ENCODE assay signal across 10 mouse cellular contexts in genomic region chr12:109454137-109454536, GRCm38 (mm10). TPM values are rescaled to one million over a fixed set of nuclear protein-coding genes. Genes with fewer than 3 reads are reported as not detected.
A peak's percentile ranks its signal among the peaks of the same experiment; 100 is the strongest.
DNase-seq lines count a peak whose midpoint lies in the region; ATAC-seq and TF ChIP-seq lines count a peak whose summit lies in the region.
"Had no signal": no experiment of that assay in that cellular context is flagged by ENCODE, and none has a peak within 500 bp of the region (broad histone marks: within the 10 kb centered on the region; RNA-seq: fewer than 3 reads in every experiment).

No protein-coding gene starts in this region.

- WGBS in kidney, embryonic 16.5 days = 16% methylated on average over 13 of the region's 13 CpGs
- WGBS in forebrain, embryonic 15.5 days = 15% methylated on average over 13 of the region's 13 CpGs
- WGBS in limb, embryonic 14.5 days = 11% methylated on average over 13 of the region's 13 CpGs
- WGBS in neural tube, embryonic 15.5 days = 14% methylated on average over 13 of the region's 13 CpGs

- H3K27me3 ChIP-seq in kidney, embryonic 16.5 days (ENCODE audit: insufficient read depth, low read length) = peaks cover 86% of the 10 kb centered on the region
- H3K27me3 ChIP-seq in forebrain, embryonic 15.5 days = peaks cover 54% of the 10 kb centered on the region
- peaks cover 35% of the 10 kb centered on the region for H3K27me3 ChIP-seq in limb, embryonic 14.5 days (ENCODE audit: control insufficient read depth, insufficient read depth, low read length)
- H3K27me3 ChIP-seq in neural tube, embryonic 15.5 days (replicated peaks) = peaks cover 42% of the 10 kb centered on the region

- no peak overlapping the region for H3K9ac ChIP-seq in kidney, embryonic 16.5 days (replicated peaks; ENCODE audit: low read length)
- H3K9ac ChIP-seq in forebrain, embryonic 15.5 days (replicated peaks) = no peak overlapping the region
- peak overlapping the region; percentile 66 for H3K9ac ChIP-seq in limb, embryonic 14.5 days (ENCODE audit: low read depth, low read length, severe bottlenecking)
- H3K9ac ChIP-seq in neural tube, embryonic 15.5 days (replicated peaks) = no peak overlapping the region

- no peak for TF ChIP-seq POLR2A in limb, embryonic 14.5 days (IDR thresholded peaks at IDR 0.05; ENCODE audit: borderline replicate concordance, extremely low read depth, insufficient read depth, insufficient read length)

- no peaks in the 10 kb centered on the region for H3K9me3 ChIP-seq in kidney, embryonic 16.5 days (ENCODE audit: low read length)
- H3K9me3 ChIP-seq in forebrain, embryonic 15.5 days = no peaks in the 10 kb centered on the region
- H3K9me3 ChIP-seq in limb, embryonic 14.5 days (ENCODE audit: control insufficient read depth, low read length) = no peaks in the 10 kb centered on the region
- H3K9me3 ChIP-seq in neural tube, embryonic 15.5 days (replicated peaks) = no peaks in the 10 kb centered on the region

- no peak for ATAC-seq in kidney, embryonic 16.5 days (ENCODE audit: low FRiP score, low TSS enrichment)
- ATAC-seq in forebrain, embryonic 15.5 days (replicated peaks) = no peak
- ATAC-seq in limb, embryonic 14.5 days (ENCODE audit: low FRiP score, low read depth) = no peak
- no peak for ATAC-seq in neural tube, embryonic 15.5 days (ENCODE audit: low FRiP score)
- ATAC-seq in CD4-positive, CD25-positive, alpha-beta regulatory T cell, adult 4 months = no peak

- H3K27ac ChIP-seq in kidney, embryonic 16.5 days (ENCODE audit: low read length) = no peak overlapping the region
- no peak overlapping the region for H3K27ac ChIP-seq in forebrain, embryonic 15.5 days (replicated peaks)
- H3K27ac ChIP-seq in limb, embryonic 14.5 days (replicated peaks; ENCODE audit: low read depth, low read length) = peak overlapping the region; percentile 49; the same call in 1 of the 2 replicates
- H3K27ac ChIP-seq in neural tube, embryonic 15.5 days (replicated peaks) = no peak overlapping the region

- peak overlapping the region; percentile 88 for H3K4me2 ChIP-seq in kidney, embryonic 16.5 days (replicated peaks; ENCODE audit: low read depth, low read length)
- no peak overlapping the region; the same call in 1 of the 2 replicates for H3K4me2 ChIP-seq in forebrain, embryonic 15.5 days (replicated peaks)
- H3K4me2 ChIP-seq in limb, embryonic 14.5 days (replicated peaks; ENCODE audit: low read depth, low read length, severe bottlenecking) = peak overlapping the region; percentile 87
- H3K4me2 ChIP-seq in neural tube, embryonic 15.5 days = peak overlapping the region; percentile 95

- DNase-seq in kidney, postnatal 14 days = no peak
- DNase-seq in limb, embryonic 14.5 days (ENCODE audit: low spot score) = no peak
- DNase-seq in adrenal gland, adult 2 months = no peak
- no peak for DNase-seq in layer of hippocampus, postnatal 36 days
- DNase-seq: adrenal gland, postnatal 25 days; cerebellum, postnatal 25 days had no signal

- H3K4me1 ChIP-seq in kidney, embryonic 16.5 days (ENCODE audit: insufficient read depth, low read length) = peaks cover 39% of the 10 kb centered on the region
- H3K4me1 ChIP-seq in forebrain, embryonic 15.5 days = peaks cover 53% of the 10 kb centered on the region
- peaks cover 56% of the 10 kb centered on the region for H3K4me1 ChIP-seq in limb, embryonic 14.5 days (ENCODE audit: control insufficient read depth, insufficient read depth, low read length)
- peaks cover 64% of the 10 kb centered on the region for H3K4me1 ChIP-seq in neural tube, embryonic 15.5 days

- H3K4me3 ChIP-seq in kidney, embryonic 16.5 days (ENCODE audit: low read length) = peak overlapping the region; percentile 51
- H3K4me3 ChIP-seq in forebrain, embryonic 15.5 days = peak overlapping the region; percentile 48; the same call in 1 of the 2 replicates
- H3K4me3 ChIP-seq in limb, embryonic 14.5 days (replicated peaks; ENCODE audit: low read length) = peak overlapping the region; percentile 51
- peak overlapping the region; percentile 44 for H3K4me3 ChIP-seq in neural tube, embryonic 15.5 days (replicated peaks)

- H3K36me3 ChIP-seq in kidney, embryonic 16.5 days (ENCODE audit: insufficient read depth, low read length) = no peaks in the 10 kb centered on the region
- no peaks in the 10 kb centered on the region for H3K36me3 ChIP-seq in forebrain, embryonic 15.5 days
- H3K36me3 ChIP-seq in limb, embryonic 14.5 days (ENCODE audit: control insufficient read depth, insufficient read depth, low read length) = peaks cover 3% of the 10 kb centered on the region
- no peaks in the 10 kb centered on the region for H3K36me3 ChIP-seq in neural tube, embryonic 15.5 days

RNA-seq across cellular contexts. Expression of gene Dlk1, which starts 1.5 kb away (rescaled TPM):
- polyA plus RNA-seq in kidney, embryonic 16.5 days (2015; fragmentation: Nextera tagmentation; extraction: Ambion mirVana) = 91.9 and 111 TPM in 2 replicates
- 29.7 and 48.5 TPM in 2 replicates for polyA plus RNA-seq in forebrain, embryonic 15.5 days (2015; fragmentation: Nextera tagmentation; extraction: Ambion mirVana)
- 2,661 and 2,964 TPM in 2 replicates for polyA plus RNA-seq in limb, embryonic 14.5 days (2012; rRNA removed)
- polyA plus RNA-seq in limb, embryonic 14.5 days (2014; fragmentation: Nextera tagmentation; extraction: Ambion mirVana) = 487 and 640 TPM in 2 replicates
- polyA plus RNA-seq in neural tube, embryonic 15.5 days (2015; fragmentation: Nextera tagmentation; extraction: Ambion mirVana) = 96.8 and 132 TPM in 2 replicates
- 100 to 1,000 TPM; 623 to 917 TPM for total RNA-seq in adrenal gland, adult 2 months (2021)
- polyA plus RNA-seq in adrenal gland, adult 2 months (2012; rRNA removed) = 1,239 and 1,424 TPM in 2 replicates
- 1 to 10 TPM; 3.5 to 5.5 TPM for total RNA-seq in layer of hippocampus, postnatal 36 days (2021)
- not detected for polyA plus RNA-seq in CD4-positive, CD25-positive, alpha-beta regulatory T cell, adult 4 months (2017; shearing (Covaris generic))

Comparison
In these comparisons a context has a peak if more than half of its experiments do, and no peak if none do; other contexts are left out.
1. RNA of gene Dlk1, which starts 1.5 kb away (polyA plus RNA-seq): 487 to 2,964 TPM in limb, embryonic 14.5 days, 1,239 to 1,424 TPM in adrenal gland, adult 2 months, 91.9 to 111 TPM in kidney, embryonic 16.5 days, 96.8 to 132 TPM in neural tube, embryonic 15.5 days and 29.7 to 48.5 TPM in forebrain, embryonic 15.5 days; not detected in CD4-positive, CD25-positive, alpha-beta regulatory T cell, adult 4 months; every median in the first group is over 10 times any median in the second.
2. Peak in every context shown above with its lines, with median percentiles within 50 percentile points of each other: H3K4me3 ChIP-seq.